Mouse (Mus musculus): ENCODE measurements around the gene Irx5.
A peak's percentile ranks its signal among the peaks of the same experiment; 100 is the strongest.

Irx5 gene

DNA sequence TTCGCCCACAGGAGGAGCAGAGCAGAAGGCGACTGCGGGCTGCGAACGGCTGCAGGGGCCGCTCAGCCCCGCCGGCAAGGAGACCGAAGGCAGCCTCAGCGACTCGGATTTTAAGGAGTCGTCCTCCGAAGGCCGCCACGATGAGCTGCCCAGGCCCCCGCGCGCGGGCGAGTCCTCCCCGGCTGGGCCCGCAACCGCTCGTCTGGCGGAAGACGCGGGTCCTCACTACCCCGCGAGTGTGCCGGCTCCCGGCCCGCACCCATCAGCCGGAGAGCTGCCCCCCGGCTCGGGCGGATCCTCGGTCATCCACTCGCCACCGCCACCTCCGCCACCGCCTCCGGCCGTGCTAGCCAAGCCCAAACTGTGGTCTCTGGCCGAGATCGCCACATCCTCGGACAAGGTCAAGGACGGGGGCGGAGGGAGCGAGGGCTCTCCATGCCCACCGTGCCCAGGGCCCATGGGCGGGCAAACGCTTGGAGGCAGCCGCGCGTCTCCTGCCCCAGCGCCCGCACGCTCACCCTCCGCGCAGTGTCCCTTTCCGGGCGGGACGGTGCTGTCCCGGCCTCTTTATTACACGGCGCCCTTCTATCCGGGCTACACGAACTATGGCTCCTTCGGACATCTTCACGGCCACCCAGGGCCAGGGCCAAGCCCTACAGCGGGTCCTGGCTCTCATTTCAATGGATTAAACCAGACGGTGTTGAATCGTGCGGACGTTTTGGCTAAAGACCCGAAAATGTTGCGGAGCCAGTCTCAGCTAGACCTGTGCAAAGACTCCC is 2.8 kb downstream of the Irx5 start:
- DNase-seq (ENCODE audit: low read depth, low spot score) = no peak

DNA sequence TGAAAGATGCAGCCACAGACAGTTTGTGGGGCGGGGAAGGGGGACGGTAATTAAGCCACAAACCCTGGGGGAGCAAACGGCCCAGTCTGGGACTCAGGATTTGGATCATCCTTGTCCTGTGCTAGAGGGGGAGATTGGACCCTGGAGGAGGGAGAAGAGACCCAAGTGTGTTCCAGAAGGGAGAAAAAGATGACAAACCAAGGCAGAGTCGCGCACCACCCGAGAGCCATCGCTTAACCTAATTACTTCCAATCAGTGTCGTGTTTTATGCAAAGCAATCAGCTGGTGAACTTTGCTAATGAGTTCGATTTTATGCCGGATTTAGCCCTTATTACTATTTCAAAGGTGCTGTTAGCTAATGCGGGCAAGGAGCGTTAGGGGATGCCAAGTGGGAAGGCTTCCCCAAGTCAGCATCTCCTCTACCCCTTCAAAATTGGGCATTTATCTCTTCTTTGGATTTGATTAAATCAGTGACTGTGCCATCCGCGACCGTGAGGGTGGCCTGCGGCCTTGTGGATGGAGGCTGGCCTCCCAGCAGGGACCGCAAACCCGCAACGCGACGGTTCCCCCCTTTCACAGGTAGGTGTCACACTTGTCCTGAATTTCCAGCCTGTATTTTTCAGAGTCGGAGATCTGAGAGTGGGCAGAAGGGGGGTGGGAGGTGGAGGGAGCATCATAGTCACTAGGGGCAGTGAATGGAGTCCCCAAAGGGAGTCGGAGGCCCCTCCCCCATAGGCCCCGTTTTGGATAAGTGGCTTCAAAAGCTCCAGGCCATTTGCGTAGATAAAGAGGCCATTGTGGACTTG is 4.3 kb downstream of the Irx5 start:
- no peak for DNase-seq (ENCODE audit: low read depth, low spot score)

DNA sequence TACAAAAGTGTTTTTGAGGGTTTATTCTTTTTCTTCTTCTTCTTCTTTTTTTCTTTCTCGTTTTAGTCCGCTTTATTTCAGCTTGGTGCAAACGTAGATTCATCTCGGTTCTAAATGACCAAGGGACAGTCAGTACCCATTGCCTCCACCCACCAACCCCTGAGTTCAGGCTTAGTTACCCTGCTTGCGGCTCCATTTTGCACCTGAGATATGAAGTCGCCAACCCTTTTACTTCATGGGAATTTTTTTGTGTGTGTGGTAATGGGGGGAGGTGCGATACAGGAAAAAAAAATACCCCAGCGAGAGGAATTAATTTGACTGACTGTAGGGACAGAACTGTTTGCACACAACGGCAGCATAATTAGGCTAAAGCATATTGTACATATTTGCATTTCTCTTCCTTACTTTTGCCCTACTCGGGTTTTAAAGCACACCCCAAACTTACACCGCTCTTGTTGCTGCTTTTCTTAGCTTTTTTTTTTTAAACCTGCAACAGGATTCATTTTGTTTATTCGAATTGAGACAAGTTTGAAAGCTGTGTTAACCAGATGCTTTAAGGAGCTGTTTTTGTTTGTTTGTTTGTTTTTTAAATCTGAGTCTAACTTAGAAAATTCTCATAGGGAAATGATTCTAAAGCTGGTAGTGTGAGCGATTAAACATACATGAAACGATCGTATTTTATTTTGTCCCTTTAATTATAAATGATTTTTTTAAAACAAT is 5.1 kb downstream of the Irx5 start:
- no peak for DNase-seq (ENCODE audit: low read depth, low spot score)

DNA sequence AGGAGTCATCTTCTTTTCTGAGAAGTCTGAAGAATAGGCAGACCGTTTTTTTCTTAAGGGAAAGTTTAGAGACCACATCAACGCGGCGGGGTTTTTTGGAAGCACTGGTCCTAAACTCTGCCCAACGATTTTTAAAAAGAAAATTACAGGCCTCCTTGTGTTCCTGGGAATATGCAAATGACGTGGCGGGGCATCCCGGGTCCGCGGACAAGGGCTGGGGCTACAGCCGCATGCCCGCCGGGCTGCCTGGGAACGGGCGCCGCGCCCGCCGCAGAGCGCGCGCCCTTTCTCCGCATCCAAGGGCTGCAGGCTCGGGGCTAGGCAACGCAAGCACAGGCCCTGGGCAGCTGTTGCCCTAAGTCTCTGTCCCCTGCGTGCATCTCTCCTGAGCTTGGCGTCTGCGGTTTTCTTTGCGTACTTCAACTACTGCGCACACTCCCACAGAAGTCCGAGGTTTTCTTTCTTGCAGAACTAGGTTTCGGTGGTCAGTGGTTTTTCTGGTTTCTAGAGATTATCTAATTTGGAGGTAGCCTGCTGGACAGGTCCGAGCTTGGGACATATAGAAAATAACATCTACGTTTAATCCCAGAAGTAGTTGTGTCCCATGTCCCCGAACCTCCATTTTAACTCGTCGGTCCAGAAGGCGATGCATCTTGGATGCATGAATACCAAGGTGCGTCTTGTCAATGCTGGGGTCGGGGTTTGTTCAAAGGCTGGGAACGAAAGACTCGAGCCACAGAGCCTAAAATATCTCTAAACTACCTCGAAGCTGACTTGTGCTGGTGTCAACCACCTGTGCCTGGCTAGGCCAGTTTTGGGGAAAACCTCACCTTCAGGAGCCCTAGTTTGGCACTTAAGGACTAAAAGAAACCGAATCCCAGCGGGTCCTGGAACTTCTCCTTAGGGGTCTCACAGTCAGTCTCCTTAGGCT is 6.1 kb downstream of the Irx5 start:
- no peak for DNase-seq (ENCODE audit: low read depth, low spot score)

DNA sequence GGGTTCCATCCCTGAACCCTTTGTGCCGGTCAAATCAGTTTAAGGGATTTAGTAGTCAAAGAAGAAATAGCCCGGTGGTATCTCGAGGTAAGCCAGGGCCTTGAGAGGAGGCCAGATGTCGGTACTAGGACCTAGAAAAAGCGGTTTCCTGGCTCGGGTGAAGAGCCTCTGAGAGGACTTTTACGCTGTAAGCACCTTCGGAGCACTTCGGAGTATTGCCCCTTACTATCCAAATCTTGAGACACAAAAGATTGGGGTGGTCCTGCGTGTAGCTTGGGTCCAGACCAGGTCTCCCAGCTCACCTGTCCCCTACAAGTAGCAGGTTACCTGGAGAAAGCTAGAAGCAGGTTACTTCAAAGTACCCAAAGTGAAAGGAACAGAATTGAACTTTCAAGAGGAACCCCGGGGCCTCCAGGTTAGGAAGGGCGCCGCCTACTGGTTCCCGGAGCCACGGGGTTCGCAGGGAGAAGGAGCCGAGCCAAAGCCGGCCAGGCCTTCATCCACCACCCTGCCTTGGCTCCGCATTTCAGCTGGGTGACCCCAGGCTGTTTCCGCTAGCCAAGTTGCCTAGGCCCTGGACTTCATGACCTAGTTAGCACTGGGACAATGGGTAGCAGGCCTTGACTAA is 6.8 kb downstream of the Irx5 start:
- no peak for DNase-seq (ENCODE audit: low read depth, low spot score)

DNA sequence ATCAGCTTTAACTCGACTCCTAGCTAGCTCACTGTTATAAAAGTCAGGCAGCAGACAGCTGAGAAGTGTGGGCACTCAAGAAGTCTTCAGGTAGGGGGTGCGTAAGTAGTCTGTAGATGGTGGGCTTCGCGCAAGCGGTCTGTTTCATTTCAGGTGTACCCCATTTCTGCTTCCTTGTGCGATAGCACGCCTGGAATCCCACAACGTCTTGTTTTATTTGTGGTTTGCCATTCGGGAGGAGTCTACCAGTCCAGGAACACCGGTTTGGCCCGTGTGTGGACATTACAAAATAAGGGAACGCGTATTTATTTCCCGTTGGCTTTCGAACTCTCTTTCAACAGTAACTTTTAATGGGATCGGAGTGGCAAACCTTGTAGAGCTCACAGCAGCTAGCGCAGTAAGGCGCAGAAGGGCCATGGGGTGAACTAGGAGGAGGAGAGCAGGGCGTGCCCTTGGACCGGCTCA is 7.4 kb downstream of the Irx5 start:
- DNase-seq (ENCODE audit: low read depth, low spot score) = no peak

DNA sequence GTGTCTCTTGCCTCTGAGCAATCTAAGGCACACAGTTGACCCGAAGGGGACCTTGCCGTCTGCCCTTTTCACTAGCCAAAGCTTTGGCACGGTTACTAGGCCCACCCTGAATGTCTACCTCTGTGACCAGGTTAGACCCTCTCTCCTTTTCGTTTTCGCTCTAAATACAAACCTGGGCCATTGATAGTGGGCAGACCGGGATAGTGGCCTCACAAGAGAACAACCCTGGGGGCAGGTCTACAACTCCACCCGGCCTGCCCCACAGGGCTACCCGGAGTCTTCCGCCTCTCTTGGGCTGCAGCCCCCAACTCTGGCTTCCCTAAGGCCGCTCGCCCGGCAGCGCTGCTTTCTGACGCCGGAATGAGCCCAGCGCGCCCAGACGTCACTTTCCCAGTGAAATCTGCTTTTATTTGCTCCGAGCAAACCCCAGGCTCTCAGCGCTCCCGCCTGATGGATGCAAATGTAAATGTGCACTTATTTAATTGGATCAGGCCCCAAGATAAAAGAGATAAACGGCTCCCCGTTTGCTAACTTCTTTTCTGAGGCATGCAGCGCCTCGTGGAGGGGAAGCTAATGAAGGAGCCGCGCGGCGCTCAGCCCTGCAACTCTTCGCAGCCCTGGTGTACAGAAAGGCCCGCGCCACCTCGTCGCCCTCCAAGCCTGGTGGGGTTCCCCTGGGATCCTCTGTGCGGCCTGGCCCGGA is 8.0 kb downstream of the Irx5 start:
- DNase-seq (ENCODE audit: low read depth, low spot score) = no peak

DNA sequence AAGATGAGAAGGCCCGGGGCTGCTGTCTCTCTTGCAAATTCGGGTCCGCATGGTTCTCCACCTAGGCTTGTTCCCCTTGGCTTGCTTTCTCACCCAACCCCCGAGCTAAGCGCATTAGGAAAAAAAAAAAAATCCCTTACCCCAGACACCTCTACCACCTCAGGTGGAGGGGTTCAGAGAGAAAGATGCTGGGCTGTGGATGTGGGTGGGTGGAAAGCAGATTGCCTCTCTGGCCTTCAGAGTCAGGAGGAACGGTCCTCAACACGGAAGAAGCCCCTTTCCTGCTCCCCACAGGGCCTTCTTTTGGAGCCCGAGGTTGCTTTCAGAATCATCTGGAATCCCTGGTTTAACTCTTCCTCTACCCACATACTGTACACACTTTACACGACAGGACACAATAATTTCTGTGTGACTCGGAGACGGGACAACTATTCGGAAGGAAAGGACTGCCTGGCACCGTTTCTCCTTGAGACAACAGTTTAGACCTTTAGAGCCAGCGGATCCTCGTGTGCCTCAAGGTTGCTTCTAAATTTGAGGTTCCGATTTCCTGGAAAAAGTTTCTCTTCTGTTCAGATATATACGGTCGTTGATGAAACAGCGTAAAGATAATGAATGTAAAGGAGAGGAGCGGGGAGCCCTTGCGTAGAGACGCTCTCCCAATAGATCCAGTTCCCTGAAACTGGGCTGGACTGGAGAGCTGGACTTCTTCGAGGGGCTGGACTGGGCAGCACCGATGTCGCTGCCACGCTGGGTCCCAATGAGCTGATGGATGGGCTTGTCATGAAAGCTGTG is 8.7 kb downstream of the Irx5 start:
- no peak for DNase-seq (ENCODE audit: low read depth, low spot score)

DNA sequence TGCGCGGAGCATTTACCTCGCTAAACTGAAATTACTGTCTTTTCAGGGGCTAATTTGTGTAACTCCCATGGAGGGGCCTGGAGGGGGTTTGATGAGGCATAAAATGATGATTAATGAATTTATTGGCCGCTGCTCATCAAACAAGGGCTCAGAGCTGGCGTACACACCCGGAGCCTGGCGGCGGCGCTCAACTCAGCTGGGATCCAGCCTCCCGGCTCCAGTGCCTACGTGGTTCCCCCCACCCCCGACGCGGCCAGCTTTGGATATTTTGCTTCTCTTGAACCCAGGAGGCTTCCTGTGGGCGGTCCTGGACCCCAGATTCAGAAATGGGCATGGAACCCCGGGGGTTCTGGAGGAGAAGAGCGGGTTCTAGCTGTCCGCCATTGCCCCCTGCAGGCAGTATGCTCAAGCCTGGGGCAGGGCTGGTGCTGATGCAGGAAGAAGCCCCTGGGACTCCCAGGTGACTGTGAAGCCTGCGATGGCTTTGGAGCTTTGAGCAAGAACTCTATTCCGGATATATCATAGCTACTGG is 9.4 kb downstream of the Irx5 start:
- no peak for DNase-seq (ENCODE audit: low read depth, low spot score)

DNA sequence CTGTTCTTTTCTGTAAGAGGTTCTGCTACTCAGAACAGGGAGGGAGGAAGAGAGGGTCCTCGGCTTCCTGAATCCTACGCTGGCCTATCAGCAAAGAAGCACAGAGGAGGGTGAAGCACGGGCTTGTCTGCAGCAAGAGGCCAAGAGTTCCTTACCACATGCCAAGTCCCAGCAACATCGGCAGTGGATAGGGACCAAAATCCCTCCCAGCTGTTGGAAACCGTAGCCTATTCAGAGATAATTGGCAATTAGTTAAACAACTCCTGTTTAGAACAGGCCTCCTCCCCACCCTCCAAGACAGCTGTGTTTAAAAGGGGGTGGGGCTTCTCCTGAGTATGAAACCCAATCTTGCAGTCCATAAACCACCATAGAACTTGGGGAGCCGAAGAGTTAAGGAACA is 22.1 kb downstream of the Irx5 start:
- no peak for DNase-seq (ENCODE audit: low read depth, low spot score)

DNA sequence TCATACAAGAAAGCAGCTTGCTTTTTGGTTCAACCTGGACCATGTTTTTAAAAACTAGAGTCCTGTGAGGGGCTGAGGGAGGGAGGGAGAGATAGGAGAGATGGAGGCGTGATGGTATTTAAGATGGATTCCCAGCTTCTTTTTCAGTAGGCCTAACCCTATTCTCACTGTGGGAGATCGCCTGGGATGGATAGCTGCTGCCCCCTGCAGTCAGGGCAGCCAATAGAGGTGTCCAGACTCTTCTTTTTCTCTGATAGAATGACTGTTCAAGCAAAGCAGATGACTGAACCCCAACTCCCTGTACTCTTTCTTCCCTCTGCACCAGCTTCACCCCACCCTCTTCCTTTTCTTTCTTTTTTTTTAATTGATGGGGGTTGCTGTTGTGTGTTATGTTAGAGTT is 23.1 kb downstream of the Irx5 start:
- peak; percentile 56 for DNase-seq (ENCODE audit: low read depth, low spot score)

DNA sequence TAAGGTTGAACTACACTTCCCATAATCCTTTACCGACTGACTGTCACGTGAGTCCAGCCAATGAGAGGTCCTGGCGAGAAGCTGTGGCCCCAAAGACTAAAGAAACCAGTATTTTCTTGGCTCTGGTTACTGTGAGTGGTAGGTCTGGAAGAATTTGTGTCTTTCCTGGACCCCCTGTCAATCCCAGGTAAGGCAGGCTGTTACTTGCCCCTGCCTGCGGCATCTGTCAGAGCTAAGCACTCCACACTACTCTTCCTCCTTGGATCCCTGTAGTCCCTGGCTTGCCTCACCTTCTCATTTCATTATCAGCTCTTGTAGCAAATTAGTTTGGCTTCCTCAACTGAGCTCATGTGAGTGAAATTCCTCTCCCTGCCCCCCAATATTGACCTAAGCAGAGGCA is 30.5 kb downstream of the Irx5 start:
- no peak for DNase-seq (ENCODE audit: low read depth, low spot score)

DNA sequence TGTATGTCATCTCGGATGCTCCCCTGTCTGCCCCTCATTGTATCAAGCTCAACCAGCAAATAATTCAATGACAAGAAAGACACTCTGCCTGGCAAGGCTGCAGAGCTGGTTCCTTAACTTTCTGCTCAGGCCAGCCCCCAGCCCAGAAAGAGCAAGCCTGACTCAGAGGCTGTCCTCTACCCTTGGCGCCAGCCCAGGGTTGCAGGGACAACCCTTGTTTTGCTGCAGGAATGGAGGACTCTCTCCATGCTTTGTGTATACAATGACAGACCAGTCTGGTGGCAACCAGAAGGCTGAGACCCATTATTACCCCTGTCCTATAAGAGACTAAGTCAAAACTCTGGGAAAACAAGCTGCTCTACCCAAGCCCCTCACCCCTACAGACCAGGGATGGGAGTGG is 46.8 kb downstream of the Irx5 start:
- no peak for DNase-seq (ENCODE audit: low read depth, low spot score)

DNA sequence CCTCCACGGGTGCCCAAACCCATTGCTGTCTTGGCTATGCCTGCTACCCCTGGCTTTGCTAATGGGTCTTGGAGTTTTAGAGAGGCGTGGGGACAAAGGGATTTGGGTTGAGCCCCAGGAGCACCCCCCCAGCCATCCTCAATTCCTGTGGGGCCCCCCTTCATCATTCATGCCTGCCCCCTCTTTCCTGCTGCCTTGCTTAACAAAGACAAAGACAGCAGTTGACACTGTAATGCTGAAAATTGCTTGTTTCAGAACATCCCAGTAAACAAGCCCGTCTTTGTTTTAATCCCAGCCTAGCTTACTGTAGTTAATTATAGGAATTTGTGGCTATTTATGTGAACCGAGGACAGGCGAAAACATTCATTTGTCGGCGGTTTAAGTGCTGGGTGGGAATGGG is 50.7 kb downstream of the Irx5 start:
- DNase-seq (ENCODE audit: low read depth, low spot score) = no peak

DNA sequence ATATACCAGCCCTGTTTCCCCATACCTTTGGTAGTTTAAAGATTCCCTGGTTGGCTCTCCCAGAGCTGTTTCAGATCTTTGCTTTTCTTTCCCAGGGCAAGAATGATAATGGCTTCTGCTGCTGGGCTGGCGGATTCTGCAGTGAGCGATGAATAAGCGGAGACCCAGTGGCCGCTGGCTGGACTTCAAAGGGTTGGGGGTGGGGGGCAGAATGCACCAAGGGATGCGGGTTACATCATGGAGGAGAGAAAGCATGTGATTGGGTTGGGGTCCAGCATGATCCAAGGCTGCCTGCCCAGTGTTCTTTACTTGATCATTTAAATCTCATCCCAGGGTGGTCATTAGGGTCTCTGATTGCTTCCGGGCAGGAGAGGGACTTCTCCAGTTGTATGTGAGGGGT is 56.2 kb downstream of the Irx5 start:
- DNase-seq (ENCODE audit: low read depth, low spot score) = no peak

DNA sequence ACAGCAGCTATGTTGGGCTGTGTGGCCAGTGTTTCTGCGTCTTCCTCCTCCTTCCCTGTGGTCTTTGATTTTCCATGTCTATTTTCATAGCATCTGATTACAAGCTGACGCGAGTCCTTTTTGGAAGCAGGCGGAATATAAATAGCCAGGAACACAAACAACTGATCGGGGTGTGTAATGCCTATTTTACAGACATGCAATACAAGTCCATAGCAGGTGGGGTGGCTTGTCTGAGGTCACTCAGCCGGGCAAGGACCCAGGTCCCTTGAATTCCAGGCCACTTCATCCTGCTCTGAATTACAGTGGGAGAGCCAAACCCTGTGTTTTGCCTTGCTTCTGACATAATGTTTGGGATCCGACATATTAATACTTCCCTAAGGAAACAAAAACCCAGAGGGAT is 63.2 kb downstream of the Irx5 start:
- no peak for DNase-seq (ENCODE audit: low read depth, low spot score)
